Mouse (Mus musculus): ENCODE results near the gene Pml. TPM values are rescaled to one million over a fixed set of nuclear protein-coding genes. Genes with fewer than 3 reads are reported as not detected.
A peak's percentile ranks its signal among the peaks of the same experiment; 100 is the strongest.
"Not testable (repeated sequence)": the region's sequence is repeated elsewhere in the genome, so short reads cannot be mapped to it uniquely, and the experiment has no call there.

Gene Pml
- polyA plus RNA-seq, 1 experiment from 2014 or later: 13.5 TPM

GRCm38 (mm10) chr9:58253033-58253804, 3.6 kb upstream of the Pml start, which contains the start of gene Stoml1:
TSS of gene Stoml1 (plus strand) at chr9:58253164.
- peak within 1 kb of the TSS; percentile 87 for H3K4me3 ChIP-seq (ENCODE audit: low read depth, low read length)
- no peaks in the 10 kb centered on the region; the same call in 1 of the 2 replicates for H3K36me3 ChIP-seq (ENCODE audit: control insufficient read depth, insufficient read depth, low read length)
- peak within 1 kb of the TSS; percentile 84 for H3K4me2 ChIP-seq
- H3K4me1 ChIP-seq (ENCODE audit: control insufficient read depth, insufficient read depth, low read length): peaks cover 18% of the 10 kb centered on the region
- peak within 1 kb of the TSS; percentile 70 for H3K27ac ChIP-seq (ENCODE audit: low read depth, low read length)
- H3K9me3 ChIP-seq (replicated peaks; ENCODE audit: control insufficient read depth, low read length): no peaks in the 10 kb centered on the region
- 1% methylated on average over 31 of the region's 31 CpGs for WGBS (ENCODE audit: insufficient replicate concordance)
- H3K27me3 ChIP-seq (ENCODE audit: control insufficient read depth, insufficient read depth, low read length): no peaks in the 10 kb centered on the region
- peak; percentile 92 for ATAC-seq (replicated peaks; ENCODE audit: insufficient number of reproducible peaks, low FRiP score, low TSS enrichment)
- H3K9ac ChIP-seq (ENCODE audit: low read depth, low read length): peak within 1 kb of the TSS; percentile 85

GRCm38 (mm10) chr9:58250730-58251129, 1.1 kb upstream of the Pml start:
- not testable (repeated sequence) for H3K36me3 ChIP-seq (ENCODE audit: control insufficient read depth, insufficient read depth, low read length); H3K9me3 ChIP-seq (replicated peaks; ENCODE audit: control insufficient read depth, low read length); H3K9ac ChIP-seq (ENCODE audit: low read depth, low read length); ATAC-seq (replicated peaks; ENCODE audit: insufficient number of reproducible peaks, low FRiP score, low TSS enrichment); H3K27me3 ChIP-seq (ENCODE audit: control insufficient read depth, insufficient read depth, low read length); H3K4me3 ChIP-seq (ENCODE audit: low read depth, low read length)
- 85% methylated on average over 1 of the region's 1 CpGs for WGBS (ENCODE audit: insufficient replicate concordance)
- peak overlapping the region; percentile 80; the same call in 1 of the 2 replicates for H3K4me2 ChIP-seq
- peaks cover 30% of the 10 kb centered on the region for H3K4me1 ChIP-seq (ENCODE audit: control insufficient read depth, insufficient read depth, low read length)
- peak overlapping the region; percentile 86 for H3K27ac ChIP-seq (ENCODE audit: low read depth, low read length)

GRCm38 (mm10) chr9:58250322-58250721, 736 bp upstream of the Pml start:
- H3K27ac ChIP-seq (ENCODE audit: low read depth, low read length): peak overlapping the region; percentile 86
- no peaks in the 10 kb centered on the region for H3K36me3 ChIP-seq (ENCODE audit: control insufficient read depth, insufficient read depth, low read length)
- H3K9ac ChIP-seq (ENCODE audit: low read depth, low read length): peak overlapping the region; percentile 90
- no peaks in the 10 kb centered on the region for H3K27me3 ChIP-seq (ENCODE audit: control insufficient read depth, insufficient read depth, low read length)
- peaks cover 30% of the 10 kb centered on the region for H3K4me1 ChIP-seq (ENCODE audit: control insufficient read depth, insufficient read depth, low read length)
- ATAC-seq (replicated peaks; ENCODE audit: insufficient number of reproducible peaks, low FRiP score, low TSS enrichment): no peak
- WGBS (ENCODE audit: insufficient replicate concordance): 67% methylated on average over 8 of the region's 8 CpGs
- H3K4me2 ChIP-seq: peak overlapping the region; percentile 80
- peak overlapping the region; percentile 68 for H3K4me3 ChIP-seq (ENCODE audit: low read depth, low read length)
- H3K9me3 ChIP-seq (replicated peaks; ENCODE audit: control insufficient read depth, low read length): no peaks in the 10 kb centered on the region

- H3K4me1 ChIP-seq (ENCODE audit: control insufficient read depth, insufficient read depth, low read length): peaks cover 34% of the 10 kb centered on the region
- H3K4me3 ChIP-seq (ENCODE audit: low read depth, low read length): peak overlapping the region; percentile 68
- H3K36me3 ChIP-seq (ENCODE audit: control insufficient read depth, insufficient read depth, low read length): no peaks in the 10 kb centered on the region
- H3K9me3 ChIP-seq (replicated peaks; ENCODE audit: control insufficient read depth, low read length): no peaks in the 10 kb centered on the region
- H3K27ac ChIP-seq (ENCODE audit: low read depth, low read length): peak overlapping the region; percentile 86
- 38% methylated on average over 7 of the region's 7 CpGs for WGBS (ENCODE audit: insufficient replicate concordance)
- no peak for ATAC-seq (replicated peaks; ENCODE audit: insufficient number of reproducible peaks, low FRiP score, low TSS enrichment)
- no peaks in the 10 kb centered on the region for H3K27me3 ChIP-seq (ENCODE audit: control insufficient read depth, insufficient read depth, low read length)
- peak overlapping the region; percentile 80 for H3K4me2 ChIP-seq
- H3K9ac ChIP-seq (ENCODE audit: low read depth, low read length): peak overlapping the region; percentile 90
Measured at GRCm38 (mm10) chr9:58248746-58249413, 706 bp downstream of the Pml start.

- Histone ChIP-seq H3K4me1 (ENCODE audit: control insufficient read depth, insufficient read depth, low read length) (peaks cover 45% of the 10 kb centered on the region), H3K27ac (ENCODE audit: low read depth, low read length) (peak overlapping the region; percentile 50), H3K4me2 (peak overlapping the region; percentile 80), H3K4me3 (ENCODE audit: low read depth, low read length) (peak overlapping the region; percentile 33), H3K9me3 (replicated peaks; ENCODE audit: control insufficient read depth, low read length) (no peaks in the 10 kb centered on the region), H3K27me3 (ENCODE audit: control insufficient read depth, insufficient read depth, low read length) (no peaks in the 10 kb centered on the region), H3K36me3 (ENCODE audit: control insufficient read depth, insufficient read depth, low read length) (no peaks in the 10 kb centered on the region), H3K9ac (ENCODE audit: low read depth, low read length) (peak overlapping the region; percentile 46)
- 0 out of 2 replicates have a peak, but pooled peaks have one; percentile 63 for ATAC-seq (replicated peaks; ENCODE audit: insufficient number of reproducible peaks, low FRiP score, low TSS enrichment)
- WGBS (ENCODE audit: insufficient replicate concordance): 6% methylated on average over 25 of the region's 25 CpGs
Measured at GRCm38 (mm10) chr9:58247064-58247759, 2.4 kb downstream of the Pml start.

- peak overlapping the region; percentile 24; the same call in 1 of the 2 replicates for H3K4me2 ChIP-seq
- no peaks in the 10 kb centered on the region for H3K9me3 ChIP-seq (replicated peaks; ENCODE audit: control insufficient read depth, low read length)
- H3K9ac ChIP-seq (ENCODE audit: low read depth, low read length): 0 out of 2 replicates have a peak overlapping the region, but pooled peaks have one; percentile 10
- 57% methylated on average over 4 of the region's 4 CpGs for WGBS (ENCODE audit: insufficient replicate concordance)
- H3K27ac ChIP-seq (ENCODE audit: low read depth, low read length): no peak overlapping the region
- ATAC-seq (replicated peaks; ENCODE audit: insufficient number of reproducible peaks, low FRiP score, low TSS enrichment): no peak
- H3K36me3 ChIP-seq (ENCODE audit: control insufficient read depth, insufficient read depth, low read length): no peaks in the 10 kb centered on the region
- H3K4me3 ChIP-seq (ENCODE audit: low read depth, low read length): no peak overlapping the region
- peaks cover 56% of the 10 kb centered on the region for H3K4me1 ChIP-seq (ENCODE audit: control insufficient read depth, insufficient read depth, low read length)
- H3K27me3 ChIP-seq (ENCODE audit: control insufficient read depth, insufficient read depth, low read length): no peaks in the 10 kb centered on the region
Measured at GRCm38 (mm10) chr9:58246083-58246591, 3.4 kb downstream of the Pml start.

GRCm38 (mm10) chr9:58243696-58244095, 5.9 kb downstream of the Pml start:
- H3K36me3 ChIP-seq (ENCODE audit: control insufficient read depth, insufficient read depth, low read length): no peaks in the 10 kb centered on the region
- no peaks in the 10 kb centered on the region for H3K9me3 ChIP-seq (replicated peaks; ENCODE audit: control insufficient read depth, low read length)
- H3K4me3 ChIP-seq (ENCODE audit: low read depth, low read length): no peak overlapping the region
- no peak overlapping the region for H3K9ac ChIP-seq (ENCODE audit: low read depth, low read length)
- no peak overlapping the region for H3K4me2 ChIP-seq
- no peak for ATAC-seq (replicated peaks; ENCODE audit: insufficient number of reproducible peaks, low FRiP score, low TSS enrichment)
- no peaks in the 10 kb centered on the region for H3K27me3 ChIP-seq (ENCODE audit: control insufficient read depth, insufficient read depth, low read length)
- H3K4me1 ChIP-seq (ENCODE audit: control insufficient read depth, insufficient read depth, low read length): peaks cover 46% of the 10 kb centered on the region
- no peak overlapping the region for H3K27ac ChIP-seq (ENCODE audit: low read depth, low read length)
- WGBS (ENCODE audit: insufficient replicate concordance): 83% methylated on average over 6 of the region's 6 CpGs

- 78% methylated on average over 5 of the region's 5 CpGs for WGBS (ENCODE audit: insufficient replicate concordance)
- peaks cover 42% of the 10 kb centered on the region for H3K4me1 ChIP-seq (ENCODE audit: control insufficient read depth, insufficient read depth, low read length)
- peak overlapping the region; percentile 75; the same call in 1 of the 2 replicates for H3K27ac ChIP-seq (ENCODE audit: low read depth, low read length)
- no peak overlapping the region; the same call in 1 of the 2 replicates for H3K4me2 ChIP-seq
- no peaks in the 10 kb centered on the region for H3K9me3 ChIP-seq (replicated peaks; ENCODE audit: control insufficient read depth, low read length)
- ATAC-seq (replicated peaks; ENCODE audit: insufficient number of reproducible peaks, low FRiP score, low TSS enrichment): no peak
- no peaks in the 10 kb centered on the region for H3K27me3 ChIP-seq (ENCODE audit: control insufficient read depth, insufficient read depth, low read length)
- H3K9ac ChIP-seq (ENCODE audit: low read depth, low read length): no peak overlapping the region
- H3K36me3 ChIP-seq (ENCODE audit: control insufficient read depth, insufficient read depth, low read length): no peaks in the 10 kb centered on the region
- no peak overlapping the region for H3K4me3 ChIP-seq (ENCODE audit: low read depth, low read length)
Measured at GRCm38 (mm10) chr9:58242696-58243095, 6.9 kb downstream of the Pml start.

Data from heart, embryonic 11.5 days (tissue).